Mouse (Mus musculus) frontal cortex, postnatal 25 days (tissue): ENCODE measurements around the gene Ttll7.

ENCODE experiments used
- DNase-seq, 2 experiments: peaks; one replicate each; pipeline ENCODE4 v3.0.0; 2022; ENCODE audit warnings: low spot score in 2 of 2

Ttll7 gene

DNA sequence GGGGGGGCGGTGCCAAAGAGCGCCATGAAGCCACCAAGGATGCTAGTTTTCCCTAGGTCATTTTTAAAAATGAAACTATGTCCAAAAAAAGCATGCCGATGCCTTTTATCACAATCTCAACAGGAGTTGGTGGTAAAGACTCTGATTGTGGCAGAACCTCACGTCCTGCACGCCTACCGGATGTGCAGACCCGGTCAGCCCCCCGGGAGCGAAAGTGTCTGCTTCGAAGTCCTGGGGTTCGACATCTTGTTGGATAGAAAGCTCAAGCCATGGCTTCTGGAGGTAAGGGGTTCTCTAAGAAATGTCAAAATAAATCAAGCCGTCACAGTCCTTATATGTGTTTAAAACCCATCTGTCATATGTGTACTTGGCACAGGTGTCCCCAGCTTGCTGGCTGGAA is 60.9 kb downstream of the Ttll7 start:
- DNase-seq, result no peak

GRCm38 (mm10) chr3:146914798-146915197 is 62.6 kb downstream of the Ttll7 start:
- peak; percentile 72 to 74 for DNase-seq

DNA sequence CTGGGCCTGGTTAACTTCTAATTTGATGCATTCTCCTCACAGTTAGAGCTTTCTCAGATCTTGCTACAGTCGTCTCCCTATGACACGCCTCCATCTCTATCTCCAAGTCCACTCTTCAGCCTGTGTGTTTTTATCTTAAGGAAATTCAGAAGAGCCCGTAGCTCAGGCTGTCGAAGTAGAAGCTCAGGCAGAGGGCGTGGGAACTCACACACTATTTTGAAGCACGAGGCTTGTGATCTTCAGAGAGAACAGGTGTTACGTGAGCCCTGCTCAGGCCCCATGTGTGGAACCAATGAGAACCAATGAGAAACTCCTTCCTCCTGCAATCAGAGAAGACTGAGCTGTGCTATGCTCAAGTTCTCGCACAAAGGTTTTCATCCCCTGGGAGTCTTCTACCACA is 65.7 kb downstream of the Ttll7 start:
- DNase-seq, result no peak

- peak; percentile 24 to 56 for DNase-seq
Measured at GRCm38 (mm10) chr3:146918323-146918722, 66.2 kb downstream of the Ttll7 start.

DNA sequence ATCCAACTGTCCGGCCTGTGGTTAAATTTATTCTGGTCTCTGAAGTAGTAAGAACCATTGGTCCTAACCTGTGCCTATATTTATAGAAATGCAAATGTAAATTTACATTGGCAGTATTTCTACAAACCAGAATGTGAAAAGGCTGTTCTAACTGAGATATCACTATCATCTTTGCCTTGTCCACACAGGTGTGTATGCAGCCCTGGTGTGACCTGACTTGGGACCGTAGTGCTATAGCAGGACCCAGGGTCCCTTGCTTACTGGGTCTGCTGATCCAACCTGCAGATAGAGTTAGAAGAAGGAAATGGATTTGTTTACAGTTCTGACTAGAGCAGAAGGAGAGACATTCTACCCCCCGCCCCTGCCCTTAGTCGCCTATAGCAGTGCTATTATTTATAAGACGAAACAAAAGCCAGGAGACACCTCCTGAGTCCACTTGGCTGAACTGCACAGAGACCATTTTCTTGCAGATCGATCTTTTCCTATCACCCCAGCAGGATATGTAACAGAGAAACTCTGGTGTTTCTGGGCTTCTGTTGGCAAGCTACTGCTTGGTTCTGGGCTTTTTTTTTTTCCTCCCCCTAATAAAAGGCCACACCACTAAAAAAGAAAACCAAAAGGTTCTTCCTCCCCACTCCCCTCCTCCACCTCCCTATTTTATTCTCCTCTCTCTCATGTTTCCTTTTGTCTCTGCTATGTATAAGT is 75.3 kb downstream of the Ttll7 start:
- no peak for DNase-seq

DNA sequence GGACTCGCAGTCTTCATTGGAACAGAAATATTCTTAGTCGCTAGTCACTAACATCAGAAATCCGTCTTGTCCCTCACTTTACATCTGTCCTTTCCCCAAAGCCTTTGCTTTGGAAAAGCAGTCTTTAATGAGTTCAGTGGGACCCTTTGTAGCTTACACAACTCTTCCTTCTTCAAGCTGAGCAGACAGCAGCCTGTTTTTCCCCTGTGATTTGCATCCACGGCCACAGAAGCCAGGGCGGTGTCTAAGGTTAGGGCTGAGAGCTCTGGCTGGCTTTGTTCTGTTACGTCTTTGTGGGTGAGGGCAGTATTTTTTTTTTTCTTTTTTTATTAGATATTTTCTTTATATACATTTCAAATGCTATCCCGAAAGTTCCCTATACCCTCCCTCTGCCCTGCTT is 76.0 kb downstream of the Ttll7 start:
- no peak for DNase-seq

DNA sequence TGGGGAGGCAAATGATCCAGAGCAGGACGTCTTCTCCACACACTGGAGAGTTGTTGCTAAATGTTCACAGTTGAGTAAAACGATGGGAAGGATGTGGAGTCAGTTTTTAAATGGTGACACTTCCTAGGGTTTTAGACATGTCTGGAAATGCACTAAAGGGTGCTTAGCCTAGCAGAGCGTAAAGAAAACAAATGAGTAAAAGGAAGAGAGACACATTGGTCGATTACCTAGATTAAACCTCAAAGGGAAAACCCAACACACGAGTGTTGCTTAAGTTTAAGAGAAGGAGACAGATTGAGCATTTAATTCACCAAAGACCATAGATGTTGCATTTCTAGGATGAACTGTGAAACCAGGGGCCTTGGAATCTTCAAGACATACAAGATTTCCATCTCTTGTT is 76.8 kb downstream of the Ttll7 start:
- DNase-seq, result no peak

- no peak for DNase-seq
Measured at GRCm38 (mm10) chr3:146931190-146931589, 79.0 kb downstream of the Ttll7 start.

GRCm38 (mm10) chr3:146932506-146932905 is 80.3 kb downstream of the Ttll7 start:
- DNase-seq, result no peak

- no peak for DNase-seq
Measured at GRCm38 (mm10) chr3:146936888-146937287, 84.7 kb downstream of the Ttll7 start.

DNA sequence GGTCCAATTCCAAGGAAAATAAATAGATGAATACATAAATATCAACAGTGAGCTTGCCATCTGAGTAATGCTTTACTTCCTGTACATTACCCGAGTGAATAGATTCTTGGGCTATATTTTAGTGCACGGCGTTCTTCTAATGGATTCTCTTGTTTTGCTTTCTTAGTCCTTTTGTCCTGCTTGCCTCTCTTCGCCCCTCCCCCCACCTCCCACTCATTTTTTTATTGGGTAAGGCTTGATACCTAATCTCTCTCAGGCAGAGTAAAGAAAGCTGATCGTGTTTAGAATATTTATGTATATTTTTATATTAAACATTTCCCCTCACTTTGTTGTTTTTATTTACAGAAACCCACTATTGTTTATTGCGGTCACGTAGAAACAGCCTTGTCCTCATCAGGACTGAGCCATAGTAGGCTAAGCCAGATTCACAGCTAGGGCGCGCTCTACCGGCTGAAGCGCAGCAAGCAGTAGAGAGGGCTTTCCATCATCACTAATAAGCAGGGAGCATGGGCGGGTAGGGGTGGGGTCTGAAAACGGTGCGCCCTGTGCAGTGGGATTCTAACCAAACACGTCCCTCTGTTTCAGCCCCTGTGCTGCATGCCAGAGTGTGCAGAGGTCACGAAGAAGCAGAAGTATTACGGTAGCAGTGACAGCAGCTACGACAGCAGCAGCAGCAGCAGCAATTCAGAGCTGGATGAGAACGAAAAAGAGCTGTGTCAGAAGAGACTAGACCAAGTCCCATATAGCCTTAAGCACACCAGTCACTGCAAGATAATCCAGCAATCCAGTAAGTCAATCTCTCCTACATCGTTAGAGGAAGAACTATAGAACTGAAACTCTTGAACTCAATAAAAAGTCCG is 87.5 kb downstream of the Ttll7 start:
- no peak for DNase-seq

GRCm38 (mm10) chr3:146943101-146943500 is 90.9 kb downstream of the Ttll7 start:
- no peak for DNase-seq

GRCm38 (mm10) chr3:146945342-146945741 is 93.2 kb downstream of the Ttll7 start:
- DNase-seq, result no peak

GRCm38 (mm10) chr3:146945887-146946286 is 93.7 kb downstream of the Ttll7 start:
- DNase-seq, result peak; percentile 63 to 64

DNA sequence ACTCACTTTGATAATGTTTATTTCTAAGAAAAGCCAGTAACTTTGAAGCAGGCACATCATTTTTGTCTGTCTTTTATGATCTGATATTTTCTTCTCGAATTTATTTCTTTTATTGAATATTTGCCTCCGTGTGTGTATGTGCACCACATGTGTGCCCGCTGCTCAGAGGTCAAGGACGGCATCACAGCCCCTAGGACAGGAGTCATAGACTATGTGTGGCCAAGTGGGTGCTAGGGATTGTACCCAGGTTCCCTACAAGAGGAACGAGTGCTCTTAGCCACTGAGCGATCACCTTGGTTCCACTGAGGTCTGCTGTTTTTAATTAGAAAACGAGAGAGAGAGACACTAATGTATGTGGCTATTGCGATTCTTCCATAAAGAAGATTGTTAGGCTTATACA is 94.5 kb downstream of the Ttll7 start:
- no peak for DNase-seq

GRCm38 (mm10) chr3:146956792-146957191 is 104.6 kb downstream of the Ttll7 start:
- no peak for DNase-seq

DNA sequence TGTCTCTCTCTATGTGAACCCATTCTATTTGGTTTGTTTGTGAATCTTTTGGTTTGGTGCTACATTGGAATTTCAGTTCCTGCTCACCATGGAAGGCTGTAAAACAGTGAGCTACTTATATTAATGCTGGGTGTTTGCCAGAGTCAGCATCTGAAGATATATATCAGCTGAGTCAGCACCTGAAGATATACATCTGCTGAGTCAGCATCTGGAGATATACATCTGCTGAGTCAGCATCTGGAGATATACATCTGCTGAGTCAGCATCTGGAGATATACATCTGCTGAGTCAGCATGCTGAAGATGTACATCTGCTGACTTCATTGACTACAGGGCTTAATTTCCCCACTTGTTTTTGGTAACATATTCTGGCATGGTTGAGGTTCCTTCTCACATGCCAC is 110.7 kb downstream of the Ttll7 start:
- DNase-seq, result no peak

DNA sequence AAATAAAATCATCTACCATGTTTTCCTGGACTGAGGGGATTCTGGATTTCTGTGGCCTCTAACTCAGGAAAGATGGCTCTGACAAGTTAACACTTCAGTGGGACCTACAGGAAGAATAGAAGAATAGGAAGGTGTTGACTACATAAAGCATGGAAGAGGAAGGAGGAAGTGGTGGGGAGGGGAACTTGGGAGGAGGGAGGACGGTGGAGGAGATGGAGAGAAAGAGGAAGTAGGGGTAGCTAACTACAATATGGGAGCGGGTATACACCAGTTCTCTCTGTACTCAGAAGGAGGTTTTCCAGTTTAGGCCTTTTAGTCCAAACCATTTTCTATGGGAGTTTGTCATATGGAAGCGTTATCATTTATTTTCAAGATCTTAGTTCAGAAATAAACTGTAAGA is 112.2 kb downstream of the Ttll7 start:
- DNase-seq, result no peak

DNA sequence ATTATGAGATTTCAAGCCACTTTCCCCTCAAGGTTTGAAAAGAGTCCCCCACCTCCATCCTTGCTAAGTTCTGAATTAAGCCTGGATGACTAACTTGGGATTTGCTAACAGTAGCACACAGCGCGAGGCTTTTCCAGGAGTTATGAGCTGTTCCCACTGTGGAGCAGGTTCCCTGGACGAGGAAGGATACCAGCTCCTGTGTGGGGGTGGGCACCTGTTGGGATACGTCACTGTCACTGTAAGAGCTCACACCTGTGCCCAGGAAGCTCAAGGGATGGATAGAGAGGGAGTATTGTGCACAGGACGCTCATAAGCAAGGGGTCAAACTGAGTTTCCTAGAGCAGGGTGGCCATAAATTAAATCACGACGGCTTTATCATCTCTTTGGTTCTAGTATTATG is 115.1 kb downstream of the Ttll7 start:
- no peak for DNase-seq

GRCm38 (mm10) chr3:146967834-146968233 is 115.7 kb downstream of the Ttll7 start:
- no peak for DNase-seq

DNA sequence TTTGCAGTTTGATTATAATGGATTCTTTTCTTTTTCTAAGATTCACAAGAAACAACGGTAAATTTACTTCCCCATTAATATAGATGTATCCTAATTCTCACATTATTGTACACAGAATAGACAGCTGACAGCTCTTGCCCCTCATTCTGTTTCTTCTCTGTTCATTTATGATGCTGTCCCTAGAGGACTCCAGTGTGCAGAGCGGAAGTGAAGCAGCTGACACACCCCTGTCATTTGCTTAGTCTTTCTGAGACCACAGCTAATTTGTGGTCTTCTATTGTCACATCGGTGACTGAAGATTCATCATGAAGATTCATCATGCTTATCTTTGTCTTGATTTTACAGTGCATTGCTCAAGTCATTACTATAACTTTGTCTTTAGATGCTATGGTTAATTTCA is 126.1 kb downstream of the Ttll7 start:
- no peak for DNase-seq

GRCm38 (mm10) chr3:146993834-146994669 is 141.9 kb downstream of the Ttll7 start:
- peak in 1 of 2 experiments; percentile 35 for DNase-seq
